Mouse (Mus musculus) brain, embryonic 14.5 days (tissue): ENCODE data around the gene Gnb4.

Source experiments
- CTCF ChIP-seq: fragments of 200-500 bp; IDR thresholded peaks from 2 replicates; pipeline ENCODE4 v1.5.1; 2012; ENCODE audit warnings: inconsistent platforms, mild to moderate bottlenecking, moderate library complexity, borderline replicate concordance; ENCODE audit not compliant: insufficient read depth, insufficient read length; ENCODE audit errors: extremely low read depth
- POLR2A ChIP-seq: fragments of 200-500 bp; IDR thresholded peaks from 2 replicates; pipeline ENCODE4 v1.6.1; 2012; ENCODE audit warnings: mild to moderate bottlenecking, inconsistent platforms, borderline replicate concordance; ENCODE audit not compliant: poor library complexity, insufficient read depth, insufficient read length, severe bottlenecking; ENCODE audit errors: extremely low read depth

DNA sequence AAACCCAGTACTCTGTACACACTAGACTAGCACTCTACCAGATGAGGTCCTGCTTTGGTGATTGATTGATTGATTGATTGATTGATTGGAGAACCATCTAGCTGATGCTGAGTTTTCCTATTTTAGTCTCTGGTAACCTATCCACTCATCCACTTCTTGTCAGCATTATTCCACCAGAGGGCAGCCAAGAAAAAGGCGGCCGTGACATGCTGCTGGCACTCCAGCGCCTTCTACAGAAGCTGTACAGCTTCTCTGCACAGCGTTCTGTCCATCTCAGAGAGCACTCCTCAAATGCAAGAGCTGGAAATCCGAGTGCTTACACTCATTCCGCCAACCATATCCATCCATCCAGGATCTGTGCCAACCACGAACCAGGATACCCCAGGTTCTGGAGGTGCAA, 5.8 kb downstream of the Gnb4 start:
- TF ChIP-seq POLR2A = no peak
- peak; percentile 64; the same call in 1 of the 2 replicates for TF ChIP-seq CTCF
